ENCODE assay signal across 1 mouse cellular context in the genomic region with DNA sequence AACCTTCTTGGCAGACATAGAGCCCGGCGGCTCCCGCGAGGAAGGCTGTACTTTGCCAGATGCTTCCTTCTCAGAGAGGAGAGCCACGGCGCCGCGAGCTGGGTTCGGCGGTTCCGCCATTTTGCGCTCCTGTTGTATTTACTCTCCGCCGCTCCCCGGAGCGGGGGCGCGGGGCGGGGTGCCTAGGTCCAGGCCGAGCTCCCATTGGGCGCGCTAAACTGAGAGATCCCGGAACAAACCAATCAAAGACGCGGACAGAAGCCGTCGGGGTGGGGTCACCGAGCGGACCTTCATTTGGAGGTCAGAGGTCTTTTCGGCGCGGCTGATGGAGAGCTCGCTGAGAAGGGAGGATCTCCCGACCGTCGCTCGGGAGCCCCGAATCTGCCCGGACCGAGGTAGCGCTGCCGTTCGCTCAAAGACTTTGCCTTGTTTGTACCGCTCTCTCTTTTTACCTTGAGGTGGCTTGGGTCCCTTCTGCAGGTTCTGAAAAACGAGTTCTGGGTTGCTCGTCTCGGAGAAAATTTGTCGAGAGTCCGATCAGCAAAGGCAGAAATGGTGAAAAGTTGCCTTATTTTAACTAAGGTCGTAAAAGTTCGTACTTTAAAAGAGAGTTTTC.
TF ChIP-seq lines count a peak whose summit lies in the region.

No protein-coding gene starts in this region.

TF ChIP-seq in CH12.LX, 34 proteins besides CTCF, POLR2A, EP300 and RAD21 (continued from another document):
- peak; percentile 96 for TF ChIP-seq MAZ (IDR thresholded peaks at IDR 0.05; ENCODE audit: low read depth, low read length)
- no peak for TF ChIP-seq MEF2A (IDR thresholded peaks at IDR 0.05; ENCODE audit: borderline replicate concordance, low read depth, low read length)
- TF ChIP-seq NELFE (IDR thresholded peaks at IDR 0.05; ENCODE audit: low read depth, low read length), result peak; percentile 85
- TF ChIP-seq NRF1 (IDR thresholded peaks at IDR 0.05; ENCODE audit: low read depth, low read length), result peak; percentile 11; the same call in 1 of the 2 replicates
- TF ChIP-seq ETS1 (conservative IDR thresholded peaks at IDR 0.05; ENCODE audit: low read depth, low read length), result no peak
- peak; percentile 87 for TF ChIP-seq TBP (conservative IDR thresholded peaks at IDR 0.05; ENCODE audit: low read depth, low read length)
- TF ChIP-seq ZNF384 (IDR thresholded peaks at IDR 0.05; ENCODE audit: low read depth, low read length), result no peak
- TF ChIP-seq SIN3A (IDR thresholded peaks at IDR 0.05; ENCODE audit: low read length), result peak; percentile 70
- TF ChIP-seq ELF1 (IDR thresholded peaks at IDR 0.05; ENCODE audit: low read depth, low read length), result peak; percentile 50; the same call in 1 of the 2 replicates
- no peak for TF ChIP-seq GABPA (IDR thresholded peaks at IDR 0.05; ENCODE audit: insufficient replicate concordance, low read depth, low read length)
- no peak for TF ChIP-seq BHLHE40 (IDR thresholded peaks at IDR 0.05; ENCODE audit: low read depth, low read length)
- no peak for TF ChIP-seq E2F4 (IDR thresholded peaks at IDR 0.05; ENCODE audit: insufficient replicate concordance, low read depth, low read length)
- TF ChIP-seq TCF12 (IDR thresholded peaks at IDR 0.05; ENCODE audit: low read depth, low read length), result peak; percentile 92
- peak; percentile 87 for TF ChIP-seq CHD2 (IDR thresholded peaks at IDR 0.05; ENCODE audit: low read length)
- no peak for TF ChIP-seq USF2 (conservative IDR thresholded peaks at IDR 0.05; ENCODE audit: low read depth, low read length)
- no peak for TF ChIP-seq JUN (IDR thresholded peaks at IDR 0.05; ENCODE audit: insufficient read depth, low read depth, low read length)
- TF ChIP-seq MXI1 (IDR thresholded peaks at IDR 0.05; ENCODE audit: low read depth, low read length), result peak; percentile 27; the same call in 1 of the 2 replicates
- TF ChIP-seq ZC3H11A (IDR thresholded peaks at IDR 0.05; ENCODE audit: low read depth, low read length), result no peak
- no peak for TF ChIP-seq ZKSCAN1 (IDR thresholded peaks at IDR 0.05; ENCODE audit: borderline replicate concordance, low read depth, low read length)
